Mouse (Mus musculus): Measurements from ENCODE around the gene Gcdh.
"Not testable (repeated sequence)": the region's sequence is repeated elsewhere in the genome, so short reads cannot be mapped to it uniquely, and the experiment has no call there.

Gcdh gene

GRCm38 (mm10) chr8:84910551-84910950 is 16.8 kb upstream of the Gcdh start:
- no peak for DNase-seq (ENCODE audit: low spot score in 2 of 2)

GRCm38 (mm10) chr8:84909949-84910348 is 16.2 kb upstream of the Gcdh start:
- DNase-seq (ENCODE audit: low spot score in 2 of 2): no peak

- no peak for DNase-seq (ENCODE audit: low spot score in 2 of 2)
Observed at GRCm38 (mm10) chr8:84909162-84909767, 15.5 kb upstream of the Gcdh start.

GRCm38 (mm10) chr8:84908421-84909161 is 14.9 kb upstream of the Gcdh start, which contains the start of gene Dnase2a:
Gene Dnase2a (plus strand): TSS chr8:84908560.
- peak; percentile 72 to 78 for DNase-seq (ENCODE audit: low spot score in 2 of 2)

GRCm38 (mm10) chr8:84907979-84908378 is 14.3 kb upstream of the Gcdh start:
- not testable (repeated sequence) for DNase-seq (ENCODE audit: low spot score in 2 of 2)

GRCm38 (mm10) chr8:84907493-84907892 is 13.8 kb upstream of the Gcdh start:
- no peak for DNase-seq (ENCODE audit: low spot score in 2 of 2)

- no peak for DNase-seq (ENCODE audit: low spot score in 2 of 2)
Observed at GRCm38 (mm10) chr8:84907037-84907436, 13.3 kb upstream of the Gcdh start.

GRCm38 (mm10) chr8:84904351-84904750 is 10.6 kb upstream of the Gcdh start:
- DNase-seq (ENCODE audit: low spot score in 2 of 2): no peak

GRCm38 (mm10) chr8:84902920-84903661 is 9.4 kb upstream of the Gcdh start:
- peak; percentile 88 to 93 for DNase-seq (ENCODE audit: low spot score in 2 of 2)

- no peak for DNase-seq (ENCODE audit: low spot score in 2 of 2)
Observed at GRCm38 (mm10) chr8:84902367-84902919, 8.7 kb upstream of the Gcdh start.

- no peak for DNase-seq (ENCODE audit: low spot score in 2 of 2)
Observed at GRCm38 (mm10) chr8:84901752-84902151, 8.0 kb upstream of the Gcdh start, which contains the start of gene Klf1. Gene Klf1 (plus strand): TSS chr8:84901928.

- DNase-seq (ENCODE audit: low spot score in 2 of 2): no peak
Observed at GRCm38 (mm10) chr8:84901071-84901470, 7.3 kb upstream of the Gcdh start.

GRCm38 (mm10) chr8:84895963-84896362 is 2.2 kb upstream of the Gcdh start:
- no peak for DNase-seq (ENCODE audit: low spot score in 2 of 2)

- DNase-seq (ENCODE audit: low spot score in 2 of 2): no peak
Observed at GRCm38 (mm10) chr8:84892993-84893708, 570 bp downstream of the Gcdh start.

GRCm38 (mm10) chr8:84889141-84889540 is 4.6 kb downstream of the Gcdh start:
- DNase-seq (ENCODE audit: low spot score in 2 of 2): no peak

GRCm38 (mm10) chr8:84888280-84888679 is 5.4 kb downstream of the Gcdh start:
- no peak for DNase-seq (ENCODE audit: low spot score in 2 of 2)

GRCm38 (mm10) chr8:84884728-84885127 is 9.0 kb downstream of the Gcdh start:
- DNase-seq (ENCODE audit: low spot score in 2 of 2): no peak

GRCm38 (mm10) chr8:84878915-84879314 is 14.8 kb downstream of the Gcdh start:
- DNase-seq (ENCODE audit: low spot score in 2 of 2): no peak

- DNase-seq (ENCODE audit: low spot score in 2 of 2): no peak
Observed at GRCm38 (mm10) chr8:84877297-84878035, 16.3 kb downstream of the Gcdh start.

GRCm38 (mm10) chr8:84874339-84874738 is 19.4 kb downstream of the Gcdh start:
- no peak for DNase-seq (ENCODE audit: low spot score in 2 of 2)

GRCm38 (mm10) chr8:84873016-84873415 is 20.7 kb downstream of the Gcdh start:
- no peak for DNase-seq (ENCODE audit: low spot score in 2 of 2)

Data from right cerebral cortex, adult 2 months (tissue).